Mouse (Mus musculus) right cerebral cortex, postnatal 25 days (tissue): ENCODE measurements around the gene Abcc9.

Source experiments
- DNase-seq: peaks from one replicate; pipeline ENCODE4 v3.0.0; 2022

The Abcc9 gene

DNA sequence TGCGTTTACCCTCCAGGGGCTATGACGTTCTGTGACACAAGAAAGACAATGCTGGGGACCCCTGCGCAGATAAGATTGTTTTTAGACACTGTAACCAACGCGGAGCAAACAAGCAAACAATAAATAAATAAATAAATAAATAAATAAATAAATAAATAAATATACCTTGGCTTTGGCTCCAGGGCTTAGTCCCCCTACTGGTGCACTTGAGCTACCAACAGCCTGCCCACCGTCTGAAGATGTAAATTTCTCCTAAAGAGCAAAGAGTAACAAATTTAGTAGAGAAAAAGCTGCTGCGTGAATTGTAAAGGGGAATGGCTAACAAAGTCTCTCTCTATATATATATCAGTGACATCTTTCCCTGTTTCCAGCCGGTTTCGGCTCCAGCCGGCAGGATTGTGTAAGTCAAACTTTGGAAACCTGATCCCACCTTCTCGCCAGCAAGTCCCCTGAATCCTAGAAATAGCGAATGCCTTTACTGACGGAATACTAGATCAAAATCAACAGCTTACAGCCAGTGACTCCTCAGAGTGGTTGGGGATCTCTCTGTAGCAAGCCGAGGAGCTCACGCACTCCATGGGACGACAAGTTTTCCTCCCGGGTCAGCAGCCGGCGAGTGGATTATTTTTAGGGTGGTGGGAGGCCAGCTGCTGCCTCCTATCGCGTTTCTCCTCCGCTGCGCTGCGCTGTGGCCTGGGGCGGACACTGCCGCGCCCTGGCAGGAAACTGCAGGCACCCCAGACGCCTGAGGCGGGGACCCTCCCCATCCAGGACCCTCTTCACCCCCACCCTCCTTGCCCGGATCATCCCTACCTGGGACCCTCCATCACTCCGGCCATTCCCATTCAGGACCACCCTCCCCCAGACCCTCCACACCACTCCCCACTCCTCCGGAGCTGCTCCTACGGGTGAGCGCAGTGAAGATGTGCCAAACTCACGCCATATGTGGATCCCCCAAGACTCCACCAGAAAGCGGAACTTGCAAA lies at the start of gene Abcc9:
Gene Abcc9 (minus strand): TSS at position 664 of the 986 bp plus-strand sequence.
- DNase-seq = no peak

DNA sequence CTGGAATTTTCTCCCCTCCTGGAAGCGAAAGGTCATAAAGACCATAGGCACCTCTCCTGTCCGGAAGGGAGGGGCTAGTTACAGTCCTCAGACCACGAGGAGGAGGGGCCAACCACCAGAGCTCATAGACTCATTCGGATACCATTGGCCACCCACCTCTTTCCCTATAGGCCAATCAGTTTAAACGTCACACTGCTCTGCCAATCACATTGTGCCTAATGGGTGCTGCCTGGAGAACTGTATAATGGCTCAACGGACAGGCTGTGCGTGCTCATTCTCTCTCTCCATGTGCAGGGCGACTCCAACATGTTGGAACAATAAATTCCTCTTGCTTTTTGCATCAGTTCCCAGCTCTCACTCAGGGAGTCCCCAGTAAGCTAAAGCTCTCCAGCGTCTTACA lies 49.2 kb upstream of the Abcc9 start:
- no peak for DNase-seq

DNA sequence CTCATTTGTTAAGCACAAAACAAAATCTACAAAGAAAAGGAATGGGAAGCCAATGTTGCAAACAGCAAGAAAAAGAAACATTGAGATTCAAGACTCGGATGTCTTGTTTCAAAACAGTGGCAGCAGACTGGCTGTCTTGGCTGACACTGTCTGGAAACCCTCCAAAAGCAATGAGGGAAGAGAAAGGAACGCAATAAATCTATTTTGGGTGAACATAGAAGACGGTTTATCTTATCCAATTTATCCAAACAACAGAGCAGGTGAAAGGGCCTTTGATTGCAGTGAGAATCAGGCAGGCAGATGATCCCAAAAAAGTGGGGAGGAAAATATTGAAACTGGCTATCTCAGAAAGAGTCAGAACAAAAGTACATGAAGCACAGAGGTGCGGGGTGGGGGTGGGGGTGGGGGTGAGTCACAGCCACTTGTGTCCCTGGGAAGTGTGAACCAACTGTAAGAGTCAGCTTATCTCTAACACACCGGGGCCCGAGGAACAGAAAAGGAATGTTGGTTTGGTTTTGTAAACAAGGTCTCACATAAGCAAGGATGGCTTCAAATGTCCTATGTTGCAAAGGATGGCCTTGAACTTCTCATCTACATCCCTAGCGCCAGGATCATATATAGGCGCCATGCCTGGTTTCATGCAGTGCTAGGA lies 46.1 kb upstream of the Abcc9 start:
- no peak for DNase-seq

DNA sequence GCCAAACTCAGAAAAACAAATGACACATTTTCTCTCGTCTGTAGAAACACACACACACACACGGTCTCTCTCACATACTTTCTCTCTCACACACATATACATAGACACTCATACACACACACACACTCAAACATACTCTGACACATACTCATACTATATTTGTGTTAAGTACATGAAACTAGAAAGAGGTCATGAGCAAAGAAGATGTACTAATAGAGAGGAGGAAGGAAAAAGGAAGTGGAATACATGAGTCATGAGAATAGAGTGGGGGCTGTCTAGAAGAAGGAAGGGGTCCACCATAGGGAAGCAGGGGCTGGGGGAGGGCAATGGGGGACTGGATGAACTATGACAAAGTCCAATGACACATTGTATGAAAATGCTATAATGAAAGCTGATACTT lies 45.0 kb upstream of the Abcc9 start:
- DNase-seq = no peak

DNA sequence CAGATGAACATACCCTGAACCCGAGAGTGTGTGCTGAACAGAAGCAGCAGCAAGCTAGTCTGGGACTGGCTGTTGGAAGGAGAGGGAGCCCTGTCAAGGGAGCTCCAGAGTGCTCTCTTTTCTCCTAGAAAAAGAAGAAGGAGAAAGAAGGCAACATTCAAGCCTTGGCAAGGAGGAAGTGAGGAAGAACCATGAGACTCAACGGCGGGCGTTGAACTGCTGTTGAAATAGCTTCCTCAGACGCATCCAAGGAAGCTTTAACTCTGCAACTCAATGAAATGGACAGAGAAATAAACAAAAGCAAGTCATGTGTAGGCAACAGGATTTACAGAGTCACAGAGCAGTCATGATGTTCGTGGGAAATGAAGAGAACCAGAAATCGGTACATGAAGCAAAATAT lies 44.6 kb upstream of the Abcc9 start:
- DNase-seq = no peak

DNA sequence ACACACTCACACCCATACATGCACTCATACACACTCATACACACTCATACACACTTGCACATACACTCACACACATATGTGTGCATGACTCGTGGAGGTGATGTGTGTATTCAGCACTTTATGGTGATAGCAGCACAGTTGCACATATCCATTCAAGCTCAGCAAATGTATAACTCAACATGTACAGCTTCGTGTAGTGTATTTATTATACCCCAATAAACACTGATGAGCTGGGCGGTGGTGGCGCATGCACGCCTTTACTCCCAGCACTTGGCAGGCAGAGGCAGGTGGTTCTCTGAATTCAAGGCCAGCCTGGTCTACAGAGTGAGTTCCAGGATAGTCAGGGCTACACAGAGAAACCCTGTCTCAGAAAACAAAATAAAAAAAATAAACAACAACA lies 43.4 kb upstream of the Abcc9 start:
- DNase-seq = no peak

DNA sequence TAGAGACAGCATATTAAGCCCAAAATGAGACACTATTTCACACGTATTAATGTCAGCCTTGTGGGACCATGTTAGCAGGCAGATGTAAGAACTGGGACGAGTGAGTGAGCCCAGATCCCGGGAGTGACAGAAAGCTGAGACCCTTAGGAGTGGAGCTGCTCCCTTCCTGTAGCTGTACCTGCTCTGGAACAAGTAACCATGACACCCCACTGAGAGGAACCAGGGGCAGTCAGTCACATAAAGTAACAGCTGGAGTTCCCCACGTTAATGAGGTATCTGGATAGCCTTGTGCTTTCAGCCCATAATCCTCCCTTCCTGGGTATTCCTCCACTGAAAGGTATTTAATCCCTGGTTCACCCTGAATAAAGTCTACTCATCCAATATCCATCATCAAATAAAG lies 41.1 kb upstream of the Abcc9 start:
- no peak for DNase-seq

DNA sequence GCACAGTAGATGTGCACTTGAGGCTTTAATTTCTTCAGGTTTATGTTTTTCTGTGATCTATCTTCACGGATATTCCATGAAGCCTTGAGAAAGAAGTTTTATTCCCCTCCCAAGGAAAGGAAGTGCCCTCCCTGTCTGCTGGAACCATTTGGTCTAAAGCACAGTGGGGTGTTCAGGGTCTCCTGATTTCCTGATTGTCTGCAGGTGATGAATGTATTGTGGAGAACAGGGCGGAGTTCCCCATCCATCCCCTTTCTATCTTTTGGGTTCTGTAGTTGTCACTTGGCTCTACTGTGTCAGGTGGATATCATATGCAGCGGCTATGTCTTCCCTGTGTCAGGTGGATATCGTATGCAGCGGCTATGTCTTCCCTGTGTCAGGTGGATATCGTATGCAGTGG lies 39.6 kb upstream of the Abcc9 start:
- no peak for DNase-seq

DNA sequence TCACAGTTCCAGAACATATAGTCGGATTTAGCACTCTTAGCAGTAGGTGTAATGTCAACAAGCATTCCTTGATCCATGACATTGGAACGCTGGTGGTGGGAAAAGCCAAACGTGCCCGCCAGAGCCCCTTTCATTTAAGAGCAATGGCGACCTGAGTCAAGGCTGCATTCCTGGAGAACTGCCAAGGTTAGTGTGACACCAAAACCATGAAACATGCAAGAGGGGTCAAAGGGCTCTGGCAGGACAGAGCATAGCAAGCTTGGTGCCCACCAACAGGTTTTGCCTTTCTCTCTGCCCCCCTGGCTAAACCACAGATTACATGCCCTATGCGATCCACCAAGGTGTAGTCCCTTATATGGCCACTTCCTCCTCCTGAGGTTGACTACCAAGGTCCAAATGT lies 36.5 kb upstream of the Abcc9 start:
- no peak for DNase-seq

DNA sequence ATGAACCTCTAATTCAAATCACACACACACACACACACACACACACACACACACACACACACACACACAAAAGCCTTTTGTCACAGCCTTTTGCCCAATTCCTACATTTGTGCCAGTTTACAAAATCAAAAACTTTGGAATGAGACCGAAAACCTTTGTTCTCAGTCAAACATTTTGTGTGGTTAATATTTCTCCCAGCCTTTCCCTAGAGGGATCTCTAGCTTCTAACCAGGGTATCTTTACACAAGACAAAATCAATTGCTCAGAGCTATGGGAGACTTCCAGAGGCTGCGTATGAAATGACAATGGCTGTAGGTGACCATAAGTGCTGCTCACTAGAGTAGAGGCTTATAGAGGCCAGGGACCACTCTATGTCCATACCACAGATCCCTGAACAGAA lies 36.1 kb upstream of the Abcc9 start:
- DNase-seq = no peak

DNA sequence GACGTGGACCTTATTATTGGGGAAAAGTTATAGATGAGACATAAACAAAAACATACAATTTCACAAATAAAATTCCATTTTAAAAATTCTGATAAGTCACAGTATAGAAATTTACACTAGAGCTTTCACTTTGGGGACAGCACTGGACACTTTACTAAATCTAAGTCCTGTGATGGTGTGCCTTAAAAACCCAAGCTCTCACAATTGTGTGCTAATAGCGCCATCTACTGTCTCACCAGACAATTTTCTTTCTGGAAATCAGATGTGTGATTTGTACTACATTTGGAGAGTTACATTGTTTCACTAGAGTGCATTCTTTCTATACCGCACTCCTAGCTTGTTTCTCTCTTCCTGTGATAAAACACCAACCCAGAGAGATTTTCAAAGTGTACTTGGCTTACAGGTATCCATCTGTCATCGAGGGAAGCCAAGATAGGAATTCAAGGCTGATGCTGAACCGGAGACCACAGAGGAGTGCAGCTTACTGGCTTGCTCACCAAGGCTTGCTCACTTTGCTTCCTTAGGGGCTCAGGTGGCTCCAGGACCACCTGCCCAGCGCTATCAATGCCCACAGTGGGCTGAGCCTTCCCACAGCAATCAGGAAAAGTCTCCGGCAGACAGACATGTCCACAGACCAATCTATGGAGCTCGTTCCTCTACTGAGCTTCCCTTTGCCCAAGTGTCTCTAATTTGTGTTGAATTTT lies 33.3 kb upstream of the Abcc9 start:
- DNase-seq = no peak

DNA sequence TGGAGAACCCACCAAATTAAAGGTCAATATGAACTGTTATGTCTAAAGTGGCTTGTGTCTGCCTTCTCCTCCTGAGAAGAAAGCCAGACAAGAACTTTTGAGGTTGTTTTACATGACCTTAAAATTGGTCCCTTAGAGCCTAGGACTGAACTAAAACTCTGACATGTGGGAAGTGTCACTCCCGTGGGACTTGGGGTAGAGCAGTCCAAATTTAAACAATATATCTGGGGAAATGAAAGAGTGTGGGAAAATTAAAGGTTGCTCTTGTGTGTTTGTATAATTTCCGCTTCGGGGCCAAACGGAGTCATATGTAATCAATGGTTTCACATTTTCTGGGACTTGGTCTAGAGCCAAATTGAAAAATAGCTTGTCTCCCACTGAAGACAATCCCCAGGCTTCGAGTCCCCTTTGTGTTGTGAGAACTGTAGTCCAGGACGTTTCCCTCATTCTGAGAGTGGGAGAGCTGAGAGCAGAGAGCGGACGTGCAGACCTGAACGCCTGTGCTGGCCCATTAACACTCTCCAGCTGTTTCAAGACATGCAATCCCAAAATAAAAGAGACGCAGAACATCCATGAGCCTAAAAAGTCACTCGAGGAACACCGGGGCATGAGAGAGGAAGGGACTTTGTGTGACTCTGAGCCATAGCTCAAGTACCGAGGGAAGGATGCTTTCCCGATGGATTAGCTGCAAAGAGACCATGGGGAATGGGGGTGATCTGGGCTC lies 30.6 kb upstream of the Abcc9 start:
- DNase-seq = no peak

DNA sequence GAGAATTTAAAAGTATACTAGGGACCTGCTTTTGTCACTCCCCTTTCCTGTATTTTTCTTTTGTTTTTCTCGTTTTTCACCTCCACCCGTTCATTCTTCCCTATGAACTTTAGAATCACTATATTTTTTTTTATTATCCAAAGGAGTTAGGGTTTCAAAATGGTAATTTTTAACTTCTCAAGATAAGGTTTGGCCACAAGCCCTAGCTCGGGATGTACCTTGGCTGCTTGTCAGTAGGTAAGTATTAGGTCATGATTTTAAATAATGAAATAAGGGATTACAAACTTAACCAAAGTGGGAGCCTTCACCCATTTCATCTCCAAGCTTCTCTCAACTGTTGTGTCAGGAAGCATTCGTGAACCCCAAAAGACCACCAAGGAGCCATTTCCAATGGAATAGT lies 23.9 kb upstream of the Abcc9 start:
- no peak for DNase-seq

DNA sequence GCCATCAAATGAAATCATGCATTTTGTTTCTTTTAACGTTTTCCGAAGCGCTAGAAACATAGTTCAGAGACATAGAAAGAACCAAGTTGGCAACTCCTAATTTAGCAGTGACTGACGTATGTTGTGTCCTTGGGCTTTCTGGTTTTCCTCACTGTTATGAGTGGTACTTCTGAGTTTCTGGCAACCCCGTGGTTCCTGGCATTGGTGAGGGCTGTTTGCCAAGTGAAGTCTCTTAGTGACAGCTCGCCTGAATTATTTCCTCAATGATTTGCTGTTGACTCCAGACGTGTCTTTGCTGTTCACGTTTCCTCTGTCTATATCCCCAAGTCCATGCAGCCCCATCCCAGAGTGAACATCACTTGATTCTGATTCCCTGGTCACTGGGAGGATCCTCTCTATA lies 19.6 kb upstream of the Abcc9 start:
- DNase-seq = no peak

DNA sequence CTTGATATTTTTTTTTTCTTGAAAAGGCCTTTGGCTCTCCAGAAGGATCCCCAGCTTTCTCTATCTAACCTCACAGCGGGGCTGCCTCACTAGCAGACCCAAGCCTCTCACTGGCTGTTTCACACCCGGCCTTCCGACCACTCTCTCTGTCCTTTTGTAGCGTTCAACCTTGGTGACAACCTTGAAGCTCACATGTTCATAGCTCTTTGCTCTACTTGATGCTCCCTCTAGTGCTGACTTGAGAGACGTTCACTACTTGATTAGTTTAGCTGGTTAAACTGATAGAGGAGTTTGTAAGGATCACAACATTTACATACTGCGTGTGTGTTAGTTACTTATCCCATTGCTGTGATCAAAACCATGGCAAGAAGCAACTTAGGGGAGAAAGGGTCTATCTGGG lies 18.5 kb upstream of the Abcc9 start:
- DNase-seq = no peak

DNA sequence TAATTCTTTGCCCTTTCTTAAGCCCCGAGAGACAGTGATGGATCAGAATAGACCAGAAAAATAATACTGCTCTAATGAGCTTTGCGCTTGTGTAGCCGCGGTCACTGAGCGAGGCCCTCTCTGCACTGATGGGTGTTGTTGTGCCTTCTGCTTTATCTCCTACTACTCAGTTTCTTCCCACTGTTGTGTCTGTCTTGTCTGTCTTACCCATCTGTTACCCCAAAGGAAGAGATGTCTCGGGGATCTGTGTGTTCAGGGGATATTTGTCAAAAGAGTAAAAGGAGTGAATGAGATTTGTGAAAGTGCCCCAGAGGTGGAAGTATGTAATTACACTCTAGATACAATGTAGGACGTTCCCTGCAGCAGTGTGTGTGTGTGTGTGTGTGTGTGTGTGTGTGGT lies 16.1 kb upstream of the Abcc9 start:
- DNase-seq = no peak

DNA sequence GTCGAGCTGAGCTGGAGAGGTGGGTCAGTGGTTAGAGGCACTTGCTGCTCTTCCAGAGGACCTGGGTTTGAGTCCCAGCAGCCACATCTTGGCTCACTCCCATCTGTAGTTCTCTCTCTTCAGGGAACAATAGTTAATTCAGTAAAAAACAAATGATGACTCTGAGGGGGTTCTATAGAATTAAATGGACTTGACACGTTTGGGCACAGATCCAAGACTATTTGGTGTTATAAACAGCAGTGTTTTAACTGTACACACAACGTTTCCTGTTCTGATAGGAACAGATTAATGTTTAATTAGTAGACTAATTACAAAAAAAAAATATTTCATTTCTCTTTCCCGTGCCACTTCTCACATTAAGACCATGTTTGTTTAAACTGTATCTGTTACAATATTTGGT lies 15.1 kb upstream of the Abcc9 start:
- no peak for DNase-seq

DNA sequence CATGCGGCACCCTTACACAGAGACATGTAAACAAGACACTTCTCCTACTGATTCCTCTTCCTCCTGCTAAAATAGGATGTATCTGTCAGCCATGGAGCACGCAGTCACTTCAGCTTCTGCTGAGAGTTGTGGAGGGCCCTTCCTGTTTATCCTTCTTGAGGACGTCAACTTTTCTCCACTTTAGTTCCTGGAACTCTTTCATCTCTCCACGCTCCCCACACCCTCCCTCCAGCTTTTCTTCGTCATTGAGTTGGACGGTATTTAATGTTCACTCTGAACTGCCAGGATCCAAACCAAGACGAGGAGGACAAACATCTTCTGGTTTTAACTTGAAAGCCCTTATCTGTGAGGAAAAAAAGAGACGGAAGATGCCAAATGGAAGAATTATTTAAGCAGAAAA lies 12.9 kb upstream of the Abcc9 start:
- DNase-seq = no peak

DNA sequence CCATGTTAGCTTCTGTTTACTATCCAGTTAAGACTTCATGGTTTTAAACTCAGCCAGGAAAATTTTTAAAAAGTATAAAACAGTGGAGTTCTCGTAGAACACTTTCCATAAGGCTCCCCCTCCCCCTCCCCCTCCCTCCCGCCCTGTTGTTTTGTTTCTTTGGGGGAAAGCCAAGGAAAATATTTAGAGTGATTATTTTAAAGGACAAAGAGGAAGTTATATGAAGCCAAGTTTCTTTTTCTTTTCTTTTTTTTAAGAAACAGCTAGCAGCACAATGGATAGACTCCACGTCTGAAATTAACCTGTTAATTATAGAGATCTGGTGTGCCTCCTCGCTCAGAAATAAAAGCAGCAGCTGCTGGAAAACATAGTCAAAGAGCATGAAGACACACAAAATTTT lies 9.0 kb upstream of the Abcc9 start:
- DNase-seq = no peak

DNA sequence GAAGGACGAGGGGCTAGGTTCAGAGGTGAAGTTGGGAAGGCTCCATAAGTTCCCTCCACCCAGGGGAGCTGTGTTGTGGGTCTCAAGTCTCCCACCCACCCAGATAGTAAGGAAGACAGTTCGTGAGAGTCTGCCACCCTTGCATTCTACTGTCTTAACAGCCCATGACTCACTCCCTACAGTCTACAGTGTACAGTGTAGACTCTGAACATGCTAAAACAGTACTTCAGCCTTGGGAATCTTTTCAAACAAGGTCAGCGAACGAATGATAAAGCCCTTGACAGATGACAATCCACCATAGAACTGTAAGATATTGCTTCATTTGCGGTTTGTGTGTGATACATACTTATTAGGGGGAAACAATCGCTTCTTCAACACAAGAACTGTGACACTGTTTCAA lies 8.6 kb upstream of the Abcc9 start:
- no peak for DNase-seq

DNA sequence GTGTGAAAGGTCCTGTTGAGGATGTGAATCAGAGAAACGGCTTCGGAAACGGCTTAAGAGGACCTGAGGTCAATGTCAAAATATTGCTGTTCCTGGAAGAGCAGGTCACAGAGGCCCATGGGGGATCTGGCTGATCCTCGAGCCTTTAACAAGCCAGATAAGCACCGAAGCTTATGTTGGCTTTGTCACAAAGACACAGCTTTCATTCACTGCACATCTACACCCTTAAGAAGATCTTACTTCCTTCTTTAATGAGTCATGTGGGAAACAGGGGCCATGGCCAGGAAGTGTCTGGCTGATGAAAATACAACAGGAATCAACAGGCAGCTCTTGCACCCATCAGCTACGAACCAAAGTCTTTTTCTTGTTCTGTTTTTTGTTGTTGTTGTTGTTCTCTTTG lies 6.3 kb upstream of the Abcc9 start:
- no peak for DNase-seq

DNA sequence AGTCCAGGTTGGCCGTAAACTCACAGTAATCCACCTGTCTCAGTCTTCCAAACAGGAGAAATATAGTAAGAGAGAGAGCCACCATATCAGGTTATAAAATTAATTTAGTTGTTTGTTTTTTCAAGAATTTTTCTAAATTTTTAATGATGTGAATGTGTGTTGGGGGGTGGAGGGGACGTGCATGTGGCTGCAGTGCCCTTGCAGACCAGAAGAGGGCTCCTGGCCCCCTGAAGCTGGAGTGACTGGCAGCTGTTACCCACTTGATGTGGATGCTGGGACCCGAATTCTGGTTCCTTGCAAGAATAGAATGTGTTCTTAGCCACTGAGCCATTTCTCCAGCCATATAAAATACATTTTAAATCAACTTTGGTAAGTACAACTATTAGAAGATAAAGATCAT lies 4.6 kb upstream of the Abcc9 start:
- no peak for DNase-seq

DNA sequence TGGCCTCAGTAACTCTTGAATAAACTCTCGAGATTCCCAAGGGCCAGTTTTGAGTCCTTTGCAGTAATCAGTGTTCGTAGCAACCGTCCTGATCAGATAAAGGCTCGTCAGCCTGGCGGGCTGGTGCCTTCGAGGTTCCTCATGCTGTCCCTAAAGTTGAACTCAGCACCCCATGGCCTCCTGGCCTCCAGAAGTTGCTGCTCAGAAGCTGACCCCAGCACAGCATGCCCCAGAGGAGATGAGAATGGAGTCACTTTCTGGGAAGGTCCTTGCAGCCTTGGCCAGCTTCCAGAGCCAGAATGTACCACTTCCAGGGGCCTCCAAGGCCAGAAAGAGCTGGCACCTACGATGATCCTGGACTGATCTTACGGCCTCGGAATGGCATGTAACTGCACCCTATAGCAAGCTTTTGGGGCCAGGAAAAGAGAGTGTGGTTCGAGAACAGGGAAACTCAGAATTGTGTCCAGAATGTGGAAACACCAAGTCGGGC lies 1.4 kb upstream of the Abcc9 start:
- no peak for DNase-seq
